Mouse (Mus musculus) CH12F3 (cell line): ENCODE results near the gene Lhx2.

ENCODE experiments used
- in situ Hi-C: fragments of 300-500 bp; cut with MboI; formaldehyde crosslinking; loops from 2 replicates; pipeline ENCODE4 v1.14.3; 2020; ENCODE audit warnings: low sequenced_read_pairs

The Lhx2 gene

GRCm38 (mm10) chr2:38359186-38359585 is 20.1 kb downstream of the Lhx2 start:
- in situ Hi-C loops, result no loop called here

GRCm38 (mm10) chr2:38359811-38360210 is 20.7 kb downstream of the Lhx2 start:
- in situ Hi-C loops, result no loop called here

- in situ Hi-C loops, result no loop called here
Observed at GRCm38 (mm10) chr2:38366222-38366621, 27.1 kb downstream of the Lhx2 start.

- in situ Hi-C loops, result no loop called here
Observed at GRCm38 (mm10) chr2:38367023-38367422, 27.9 kb downstream of the Lhx2 start.

- in situ Hi-C loops, result no loop called here
Observed at GRCm38 (mm10) chr2:38367852-38368251, 28.8 kb downstream of the Lhx2 start.

GRCm38 (mm10) chr2:38368746-38369330 is 29.8 kb downstream of the Lhx2 start:
- in situ Hi-C loops, result no loop called here

GRCm38 (mm10) chr2:38375606-38376304 is 36.7 kb downstream of the Lhx2 start:
- in situ Hi-C loops, result loop anchor here (10.0 kb wide), 2 partner anchors 191 to 451 kb away; no protein-coding TSS in a partner anchor

- in situ Hi-C loops, result loop anchor here (10.0 kb wide), 2 partner anchors 192 to 452 kb away; no protein-coding TSS in a partner anchor
Observed at GRCm38 (mm10) chr2:38377254-38377653, 38.2 kb downstream of the Lhx2 start.

GRCm38 (mm10) chr2:38378346-38378745 is 39.3 kb downstream of the Lhx2 start:
- in situ Hi-C loops, result loop anchor here (10.0 kb wide), 2 partner anchors 194 to 454 kb away; no protein-coding TSS in a partner anchor

- in situ Hi-C loops, result loop anchor here (10.0 kb wide), 2 partner anchors 194 to 454 kb away; no protein-coding TSS in a partner anchor
Observed at GRCm38 (mm10) chr2:38378849-38379545, 39.9 kb downstream of the Lhx2 start.

GRCm38 (mm10) chr2:38379546-38379870 is 40.4 kb downstream of the Lhx2 start:
- in situ Hi-C loops, result loop anchor here (10.0 kb wide), 2 partner anchors 195 to 455 kb away; no protein-coding TSS in a partner anchor

- in situ Hi-C loops, result loop anchor here (10.0 kb wide), 1 partner anchor 556 kb away; no protein-coding TSS in a partner anchor
Observed at GRCm38 (mm10) chr2:38380136-38381083, 41.3 kb downstream of the Lhx2 start.

- in situ Hi-C loops, result loop anchor here (10.0 kb wide), 1 partner anchor 563 kb away; no protein-coding TSS in a partner anchor
Observed at GRCm38 (mm10) chr2:38387568-38388262, 48.6 kb downstream of the Lhx2 start.

- in situ Hi-C loops, result no loop called here
Observed at GRCm38 (mm10) chr2:38394977-38395868, 56.1 kb downstream of the Lhx2 start.

- in situ Hi-C loops, result no loop called here
Observed at GRCm38 (mm10) chr2:38395869-38396236, 56.8 kb downstream of the Lhx2 start.

- in situ Hi-C loops, result no loop called here
Observed at GRCm38 (mm10) chr2:38397306-38397705, 58.2 kb downstream of the Lhx2 start.

- in situ Hi-C loops, result no loop called here
Observed at GRCm38 (mm10) chr2:38397882-38398281, 58.8 kb downstream of the Lhx2 start.

- in situ Hi-C loops, result no loop called here
Observed at GRCm38 (mm10) chr2:38402611-38403010, 63.5 kb downstream of the Lhx2 start.

GRCm38 (mm10) chr2:38403231-38403630 is 64.2 kb downstream of the Lhx2 start:
- in situ Hi-C loops, result no loop called here
